Mouse (Mus musculus) liver, postnatal 0 days (tissue): Measurements from ENCODE around the gene Snx27.

ENCODE experiments used
- CTCF ChIP-seq: sonication (generic); IDR thresholded peaks from 2 replicates; pipeline ENCODE4 v1.5.1; 2016; ENCODE audit warnings: antibody characterized with exemption, low read depth
- EP300 ChIP-seq: IDR thresholded peaks from 2 replicates; pipeline ENCODE4 v1.6.1; 2016; ENCODE audit warnings: antibody characterized with exemption, low read depth, mild to moderate bottlenecking

DNA sequence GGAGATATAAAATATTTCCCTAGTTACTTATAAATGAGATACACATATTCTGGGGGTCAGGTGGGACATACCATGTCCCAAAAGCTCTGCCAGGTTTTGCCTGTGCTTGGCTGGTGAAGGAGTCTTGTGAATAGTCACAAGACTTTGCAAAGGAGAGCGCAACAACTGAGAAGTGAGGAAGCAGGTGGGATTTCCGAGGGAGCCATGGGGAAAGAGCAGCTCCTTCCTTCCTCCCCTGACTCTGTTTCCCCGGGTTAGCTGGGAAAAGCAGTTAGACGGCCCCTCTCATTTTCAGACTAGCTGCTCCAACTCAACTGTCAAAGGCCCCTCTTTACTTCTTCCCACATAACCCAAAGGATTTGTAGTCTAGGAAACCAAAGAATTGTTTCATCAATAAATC lies 85.4 kb downstream of the Snx27 start:
- TF ChIP-seq CTCF (no peak), EP300 (no peak)
